Comparison of ENCODE assay signal across 22 mouse cellular contexts in the genomic region with DNA sequence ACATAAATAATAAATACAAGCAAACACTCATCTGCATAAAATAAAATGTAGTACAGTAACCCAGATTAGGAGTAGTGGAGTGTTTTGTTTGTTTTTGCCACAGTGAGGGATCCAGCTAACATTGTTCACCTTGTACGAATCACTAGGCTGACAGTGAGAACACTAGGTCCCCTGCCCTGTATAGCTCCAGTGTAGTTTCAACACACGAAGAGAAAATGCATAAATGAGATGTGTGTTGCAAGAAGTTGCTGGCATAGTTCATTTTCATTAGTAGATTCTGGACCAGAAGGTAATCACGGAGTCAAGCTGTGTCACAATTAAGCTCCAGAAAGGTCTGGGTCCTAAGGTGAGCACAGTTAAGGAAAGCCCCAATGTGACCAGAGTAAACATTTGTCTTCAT. TPM values are rescaled to one million over a fixed set of nuclear protein-coding genes. Genes with fewer than 3 reads are reported as not detected.
DNase-seq lines count a peak whose midpoint lies in the region; ATAC-seq and TF ChIP-seq lines count a peak whose summit lies in the region.
"Had no signal": no experiment of that assay in that cellular context is flagged by ENCODE, and none has a peak within 500 bp of the region (broad histone marks: within the 10 kb centered on the region; RNA-seq: fewer than 3 reads in every experiment).

No protein-coding gene starts in this region.

- H3K9ac ChIP-seq in heart, embryonic 12.5 days, result no peak overlapping the region
- no peak overlapping the region for H3K9ac ChIP-seq in liver, embryonic 12.5 days
- H3K9ac ChIP-seq in ES-Bruce4 (ENCODE audit: low read depth, poor library complexity, severe bottlenecking), result no peak overlapping the region
- no peak overlapping the region for H3K9ac ChIP-seq in liver, embryonic 14.5 days (replicated peaks)
- H3K9ac ChIP-seq: limb, embryonic 15.5 days had no signal

- no peaks in the 10 kb centered on the region for H3K9me3 ChIP-seq in heart, embryonic 12.5 days (replicated peaks)
- H3K9me3 ChIP-seq in heart, embryonic 10.5 days, result no peaks in the 10 kb centered on the region
- no peaks in the 10 kb centered on the region for H3K9me3 ChIP-seq in liver, embryonic 12.5 days (replicated peaks)
- H3K9me3 ChIP-seq in ES-Bruce4 (replicated peaks; ENCODE audit: control insufficient read depth, insufficient read depth, low read length, poor library complexity, severe bottlenecking), result no peaks in the 10 kb centered on the region
- no peaks in the 10 kb centered on the region for H3K9me3 ChIP-seq in liver, embryonic 14.5 days (ENCODE audit: control insufficient read depth, low read length)
- H3K9me3 ChIP-seq: hindbrain, embryonic 15.5 days; intestine, embryonic 15.5 days; limb, embryonic 15.5 days had no signal

- no peaks in the 10 kb centered on the region for H3K36me3 ChIP-seq in heart, embryonic 12.5 days
- no peaks in the 10 kb centered on the region for H3K36me3 ChIP-seq in heart, embryonic 10.5 days
- no peaks in the 10 kb centered on the region for H3K36me3 ChIP-seq in liver, embryonic 12.5 days
- no peaks in the 10 kb centered on the region for H3K36me3 ChIP-seq in ES-Bruce4 (ENCODE audit: control insufficient read depth, insufficient read depth, low read length, poor library complexity, severe bottlenecking)
- no peaks in the 10 kb centered on the region for H3K36me3 ChIP-seq in liver, embryonic 14.5 days (replicated peaks; ENCODE audit: control insufficient read depth, insufficient read depth, low read depth)
- H3K36me3 ChIP-seq: hindbrain, embryonic 15.5 days; intestine, embryonic 15.5 days; limb, embryonic 15.5 days had no signal

- H3K27ac ChIP-seq in heart, embryonic 12.5 days (ENCODE audit: poor library complexity, severe bottlenecking), result no peak overlapping the region
- H3K27ac ChIP-seq in heart, embryonic 10.5 days, result no peak overlapping the region
- H3K27ac ChIP-seq in liver, embryonic 12.5 days, result no peak overlapping the region
- peak overlapping the region; percentile 88 for H3K27ac ChIP-seq in ES-Bruce4 (ENCODE audit: insufficient read depth, low read length)
- H3K27ac ChIP-seq in liver, embryonic 14.5 days, result no peak overlapping the region
- H3K27ac ChIP-seq: intestine, embryonic 15.5 days had no signal

- no peak for ATAC-seq in heart, embryonic 12.5 days (ENCODE audit: insufficient number of reproducible peaks, low FRiP score)
- no peak for ATAC-seq in liver, embryonic 12.5 days
- no peak for ATAC-seq in liver, embryonic 14.5 days (ENCODE audit: insufficient read depth)
- ATAC-seq: lung, postnatal 0 days had no signal

- peak overlapping the region; percentile 70; the same call in 1 of the 2 replicates for H3K4me2 ChIP-seq in heart, embryonic 12.5 days
- H3K4me2 ChIP-seq in liver, embryonic 12.5 days, result peak overlapping the region; percentile 86; the same call in 1 of the 2 replicates
- H3K4me2 ChIP-seq in liver, embryonic 14.5 days (ENCODE audit: low read depth), result peak overlapping the region; percentile 93; the same call in 1 of the 2 replicates

- TF ChIP-seq EP300 in ES-Bruce4 (IDR thresholded peaks at IDR 0.05; ENCODE audit: insufficient read depth, low read depth, low read length), result no peak
- no peak for TF ChIP-seq EP300 in liver, embryonic 14.5 days (IDR thresholded peaks at IDR 0.05; ENCODE audit: low read depth)

- no peak for TF ChIP-seq POLR2A in ES-Bruce4 (IDR thresholded peaks at IDR 0.05; ENCODE audit: insufficient read depth, low read length)

- peaks cover 12% of the 10 kb centered on the region for H3K4me1 ChIP-seq in heart, embryonic 12.5 days (replicated peaks)
- H3K4me1 ChIP-seq in heart, embryonic 10.5 days, result peaks cover 19% of the 10 kb centered on the region
- H3K4me1 ChIP-seq in liver, embryonic 12.5 days, result peaks cover 47% of the 10 kb centered on the region
- no peaks in the 10 kb centered on the region for H3K4me1 ChIP-seq in ES-Bruce4 (ENCODE audit: control insufficient read depth, insufficient read depth, low read length)
- peaks cover 14 to 35% of the 10 kb centered on the region in 2 experiments for H3K4me1 ChIP-seq in liver, embryonic 14.5 days (replicated peaks; ENCODE audit: control insufficient read depth in 2 of 2, insufficient read depth in 2 of 2, low read length in 1 of 2)

- H3K27me3 ChIP-seq in heart, embryonic 12.5 days (replicated peaks), result 0 out of 2 replicates have a peak, but pooled peaks cover 2% of the 10 kb centered on the region
- no peaks in the 10 kb centered on the region for H3K27me3 ChIP-seq in heart, embryonic 10.5 days (ENCODE audit: insufficient read depth, poor library complexity, severe bottlenecking)
- peaks cover 8% of the 10 kb centered on the region; the same call in 1 of the 2 replicates for H3K27me3 ChIP-seq in liver, embryonic 12.5 days (replicated peaks)
- no peaks in the 10 kb centered on the region for H3K27me3 ChIP-seq in ES-Bruce4 (ENCODE audit: control insufficient read depth, insufficient read depth, low read length, poor library complexity, severe bottlenecking)
- no peaks in the 10 kb centered on the region for H3K27me3 ChIP-seq in liver, embryonic 14.5 days (ENCODE audit: control insufficient read depth, insufficient read depth, low read length)
- H3K27me3 ChIP-seq: hindbrain, embryonic 15.5 days; intestine, embryonic 15.5 days; limb, embryonic 15.5 days had no signal

- 79% methylated on average over 3 of the region's 3 CpGs for WGBS in heart, embryonic 12.5 days
- 71% methylated on average over 3 of the region's 3 CpGs for WGBS in heart, embryonic 10.5 days
- 70% methylated on average over 3 of the region's 3 CpGs for WGBS in liver, embryonic 12.5 days (ENCODE audit: insufficient replicate concordance)
- WGBS in liver, embryonic 14.5 days (ENCODE audit: insufficient replicate concordance), result 84% methylated on average over 3 of the region's 3 CpGs

- intact Hi-C loops in gastrocnemius, postnatal 14 days (cut with DNase I; ENCODE audit: low total_unique reads), result loop anchor here (5.0 kb wide), 1 partner anchor 96 kb away; no protein-coding TSS in a partner anchor

- no peak for DNase-seq in heart, embryonic 10.5 days (ENCODE audit: low spot score)
- no peak for DNase-seq in liver
- DNase-seq in liver, embryonic 14.5 days (ENCODE audit: low read depth in 3 of 3, low spot score in 3 of 3), result no peak
- no peak for DNase-seq in gastrocnemius, postnatal 14 days
- no peak for DNase-seq in gastrocnemius, adult 8-10 months (ENCODE audit: low spot score in 2 of 2)
- DNase-seq: adrenal gland, postnatal 10 days; B cell, adult 2 months; cerebellum, adult 11 months; embryo, embryonic 11 days; gastrocnemius, postnatal 25 days; heart, adult 2 months; heart, postnatal 14 days; kidney, adult 9 months; right cerebral cortex, postnatal 4 days; thymus, postnatal 14 days had no signal

- TF ChIP-seq CTCF in ES-Bruce4 (IDR thresholded peaks at IDR 0.05; ENCODE audit: low read depth, low read length), result no peak
- no peak for TF ChIP-seq CTCF in liver, embryonic 14.5 days (IDR thresholded peaks at IDR 0.05; ENCODE audit: low read depth)

- H3K4me3 ChIP-seq in heart, embryonic 12.5 days, result no peak overlapping the region
- H3K4me3 ChIP-seq in heart, embryonic 10.5 days, result no peak overlapping the region
- no peak overlapping the region for H3K4me3 ChIP-seq in liver, embryonic 12.5 days
- H3K4me3 ChIP-seq in ES-Bruce4 (ENCODE audit: low read depth, low read length), result no peak overlapping the region
- no peak overlapping the region for H3K4me3 ChIP-seq in liver, embryonic 14.5 days (ENCODE audit: insufficient read depth in 1 of 2, low read depth in 2 of 2, low read length in 2 of 2)

RNA-seq across cellular contexts. Expression of gene Sertad2, which starts 1.8 kb away (rescaled TPM):
- polyA plus RNA-seq in heart, embryonic 12.5 days (2016; fragmentation: Nextera tagmentation; extraction: Ambion mirVana), result 32.2 and 33.1 TPM in 2 replicates
- 33.7 and 34.1 TPM in 2 replicates for polyA plus RNA-seq in heart, embryonic 10.5 days (2016; fragmentation: Nextera tagmentation; extraction: Ambion mirVana)
- 25.8 and 27.8 TPM in 2 replicates for polyA plus RNA-seq in liver, embryonic 12.5 days (2016; fragmentation: Nextera tagmentation; extraction: Ambion mirVana)
- 23.1 and 29.0 TPM in 2 replicates for polyA plus RNA-seq in ES-Bruce4 (2011; ENCODE audit: insufficient read depth, insufficient read length, low read depth, missing spikeins)
- 10.5 and 11.6 TPM in 2 replicates for polyA plus RNA-seq in liver, embryonic 14.5 days (2012; rRNA removed)
- polyA plus RNA-seq in liver, embryonic 14.5 days (2014; fragmentation: Nextera tagmentation; extraction: Ambion mirVana), result 22.5 and 23.6 TPM in 2 replicates
- total RNA-seq in gastrocnemius, postnatal 14 days (2021), result 10 to 100 TPM in 1 of 2 experiments, 1 to 10 TPM in 1; 9.6 to 12.0 TPM
- total RNA-seq in gastrocnemius, adult 8-10 months (2022), result 10 to 100 TPM; 11.8 to 13.3 (median 12.6) TPM
